9 mouse cellular contexts compared by ENCODE assay signal in genomic region chr17:3448725-3449124, GRCm38 (mm10).
A peak's percentile ranks its signal among the peaks of the same experiment; 100 is the strongest.
DNase-seq lines count a peak whose midpoint lies in the region; ATAC-seq and TF ChIP-seq lines count a peak whose summit lies in the region.
"Had no signal": no experiment of that assay in that cellular context is flagged by ENCODE, and none has a peak within 500 bp of the region (broad histone marks: within the 10 kb centered on the region; RNA-seq: fewer than 3 reads in every experiment).

No protein-coding gene starts in this region.

- in situ Hi-C loops in Patski (cut with MboI; ENCODE audit: low pct_unique_long_range_greater_than_20kb), result loop anchor here (5.0 kb wide), 1 partner anchor 176 kb away; no protein-coding TSS in a partner anchor

- peaks cover under 1% of the 10 kb centered on the region for H3K4me1 ChIP-seq in heart, embryonic 10.5 days
- H3K4me1 ChIP-seq in midbrain, embryonic 11.5 days (ENCODE audit: control insufficient read depth, insufficient read depth, low read length), result peaks cover under 1% of the 10 kb centered on the region; the same call in 1 of the 2 replicates

- no peak for ATAC-seq in Patski
- peak; percentile 23 for ATAC-seq in granulocyte monocyte progenitor cell, adult 5-6 weeks (replicated peaks; ENCODE audit: poor library complexity, severe bottlenecking)
- peak; percentile 64 for ATAC-seq in midbrain, embryonic 11.5 days (ENCODE audit: low FRiP score)

- intact Hi-C loops in heart, postnatal 10 days (cut with DNase I), result loop anchor here (1.0 to 10.0 kb wide), 3 partner anchors 62 to 364 kb away; no protein-coding TSS in a partner anchor

- no peak overlapping the region for H3K27ac ChIP-seq in heart, embryonic 10.5 days
- H3K27ac ChIP-seq in midbrain, embryonic 11.5 days (ENCODE audit: low read depth, low read length), result no peak overlapping the region
- H3K27ac ChIP-seq: limb, embryonic 12.5 days had no signal

- no peak overlapping the region for H3K4me3 ChIP-seq in heart, embryonic 10.5 days
- no peak overlapping the region for H3K4me3 ChIP-seq in midbrain, embryonic 11.5 days (ENCODE audit: low read depth, low read length)
- H3K4me3 ChIP-seq: limb, embryonic 12.5 days had no signal

- no peaks in the 10 kb centered on the region for H3K9me3 ChIP-seq in heart, embryonic 10.5 days
- no peaks in the 10 kb centered on the region for H3K9me3 ChIP-seq in midbrain, embryonic 11.5 days (ENCODE audit: control insufficient read depth, low read length)
- H3K9me3 ChIP-seq: limb, embryonic 12.5 days had no signal

- WGBS in heart, embryonic 10.5 days, result 34% methylated on average over 3 of the region's 3 CpGs
- WGBS in midbrain, embryonic 11.5 days, result 33% methylated on average over 3 of the region's 3 CpGs

- H3K27me3 ChIP-seq in heart, embryonic 10.5 days (ENCODE audit: insufficient read depth, poor library complexity, severe bottlenecking), result no peaks in the 10 kb centered on the region
- H3K27me3 ChIP-seq in Patski, result no peaks in the 10 kb centered on the region
- no peaks in the 10 kb centered on the region for H3K27me3 ChIP-seq in midbrain, embryonic 11.5 days (ENCODE audit: control insufficient read depth, insufficient read depth, low read length)
- H3K27me3 ChIP-seq: limb, embryonic 12.5 days had no signal

- CTCF ChIA-PET in Patski (lab: Charles Lee), result interaction anchor here (0.7 to 5.6 kb wide), 17 partner anchors 10 to 174 kb away, joined by 3 to 86 read pairs (median 3); no protein-coding TSS in a partner anchor

- TF ChIP-seq CTCF in Patski (IDR thresholded peaks at IDR 0.05), result peak; percentile 89

- no peak overlapping the region for H3K9ac ChIP-seq in midbrain, embryonic 11.5 days (ENCODE audit: low read length)
- H3K9ac ChIP-seq: limb, embryonic 12.5 days had no signal

- H3K4me2 ChIP-seq in midbrain, embryonic 11.5 days, result no peak overlapping the region
- H3K4me2 ChIP-seq: limb, embryonic 12.5 days had no signal

- H3K36me3 ChIP-seq in heart, embryonic 10.5 days, result no peaks in the 10 kb centered on the region
- no peaks in the 10 kb centered on the region for H3K36me3 ChIP-seq in midbrain, embryonic 11.5 days (ENCODE audit: control insufficient read depth, insufficient read depth, low read length)

- POLR2A ChIA-PET in Patski (lab: Charles Lee), result interaction anchor here (1.5 kb wide), 1 partner anchor 65 kb away, joined by 3 read pairs; no protein-coding TSS in a partner anchor

- DNase-seq in heart, postnatal 10 days, result peak; percentile 66 to 76
- no peak for DNase-seq in heart, embryonic 10.5 days (ENCODE audit: low spot score)
- DNase-seq in Patski (ENCODE audit: low read depth, low spot score), result no peak
- peak; percentile 59 to 76 for DNase-seq in cerebellum, postnatal 4 days (ENCODE audit: low spot score in 2 of 2)
- DNase-seq in left cerebral cortex, adult 11 months (ENCODE audit: low spot score), result peak; percentile 47
- peak; percentile 98 for DNase-seq in midbrain, embryonic 11.5 days (ENCODE audit: low spot score, missing footprints)
- peak; percentile 27 to 38 for DNase-seq in spleen, postnatal 36 days (ENCODE audit: low spot score in 2 of 2)

Comparison
In these comparisons a context has a peak if more than half of its experiments do, and no peak if none do; other contexts are left out.
1. DNase-seq: peak in heart, postnatal 10 days (2 of 2), cerebellum, postnatal 4 days (2 of 2), left cerebral cortex, adult 11 months (single experiment), midbrain, embryonic 11.5 days (single experiment) and spleen, postnatal 36 days (2 of 2); none in heart, embryonic 10.5 days (single experiment) and Patski (single experiment).